Mouse (Mus musculus): ENCODE results near the gene Cr2. TPM values are rescaled to one million over a fixed set of nuclear protein-coding genes. Genes with fewer than 3 reads are reported as not detected.

The Cr2 gene
- polyA plus RNA-seq, 1 experiment from 2014 or later, result 2.9 TPM

DNA sequence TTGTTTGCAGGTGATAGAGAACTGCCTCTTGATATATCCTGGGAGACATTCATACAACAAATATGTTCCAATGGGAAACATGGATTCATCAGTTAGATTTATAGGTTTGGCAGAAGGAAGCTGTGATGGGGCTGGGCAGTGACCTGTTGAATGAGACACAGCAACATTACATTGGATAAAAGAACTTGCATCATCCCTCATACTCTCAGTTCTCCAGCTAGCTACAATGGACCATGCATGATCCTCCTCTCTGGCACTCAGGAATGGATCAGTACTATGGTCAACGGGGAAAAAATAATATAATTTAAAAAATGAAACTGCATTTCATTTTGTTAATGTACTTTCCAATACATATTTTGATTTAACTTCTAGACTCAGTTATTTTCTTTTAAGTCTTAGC lies 46.6 kb downstream of the Cr2 start:
- POLR2A ChIA-PET, result interaction anchor here (1.3 kb wide), 1 partner anchor 16 kb away, joined by 3 read pairs; no protein-coding TSS in a partner anchor
- peaks cover 4% of the 10 kb centered on the region for H3K27me3 ChIP-seq
- CTCF ChIA-PET, result interaction anchor here (1.1 kb wide), 1 partner anchor 9 kb away, joined by 3 read pairs; no protein-coding TSS in a partner anchor
- TF ChIP-seq CTCF (IDR thresholded peaks at IDR 0.05), result no peak
- no peak for DNase-seq (ENCODE audit: low read depth, low spot score)
- no peak for ATAC-seq
- in situ Hi-C loops (cut with MboI; ENCODE audit: low pct_unique_long_range_greater_than_20kb), result loop anchor here (5.0 kb wide), 1 partner anchor 42 kb away; no protein-coding TSS in a partner anchor

DNA sequence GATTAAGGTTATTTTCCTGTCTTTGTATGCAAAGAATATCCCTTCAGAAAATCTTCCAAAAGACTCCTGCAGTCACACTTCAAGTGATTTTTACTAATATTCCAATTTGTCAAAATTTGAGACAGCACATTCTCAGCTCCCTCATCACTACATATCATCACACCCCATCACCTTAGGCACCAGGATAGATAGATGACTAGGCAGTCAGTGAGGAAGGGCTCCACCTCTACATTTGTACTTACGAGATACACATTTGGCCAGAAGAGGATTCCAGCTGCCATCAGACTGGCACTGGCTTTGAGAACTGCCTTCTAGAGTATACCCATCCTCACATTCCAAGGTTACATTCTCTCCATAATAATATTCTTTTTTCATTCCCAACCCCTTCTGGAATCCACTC lies 62.1 kb downstream of the Cr2 start:
- TF ChIP-seq CTCF (IDR thresholded peaks at IDR 0.05), result no peak
- ATAC-seq, result no peak
- CTCF ChIA-PET, result no interaction called here
- no peaks in the 10 kb centered on the region for H3K27me3 ChIP-seq
- DNase-seq (ENCODE audit: low read depth, low spot score), result no peak
- in situ Hi-C loops (cut with MboI; ENCODE audit: low pct_unique_long_range_greater_than_20kb), result no loop called here
- POLR2A ChIA-PET, result interaction anchor here (1.3 kb wide), 1 partner anchor 16 kb away, joined by 3 read pairs; no protein-coding TSS in a partner anchor

DNA sequence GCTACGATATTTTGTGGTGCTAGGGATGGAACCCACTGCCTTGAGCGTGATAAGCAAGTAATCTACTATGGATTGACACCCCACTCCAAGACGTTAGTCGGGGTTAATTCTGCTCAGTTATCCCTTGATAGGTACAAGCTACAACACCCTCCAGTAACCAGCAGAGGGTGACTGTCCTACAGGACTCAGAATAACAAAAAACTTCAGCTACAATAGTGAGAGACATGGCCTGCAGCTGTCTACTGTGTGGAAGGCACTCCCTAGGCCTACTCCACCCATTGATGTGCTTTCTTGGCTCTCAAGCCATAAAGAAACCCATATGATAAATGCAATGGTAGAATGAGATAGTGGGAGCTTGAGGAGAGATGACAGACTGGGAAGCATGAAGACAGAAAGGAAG lies 62.9 kb downstream of the Cr2 start:
- ChIA-PET CTCF (no interaction called here), POLR2A (interaction anchor here (1.3 kb wide), 1 partner anchor 17 kb away, joined by 3 read pairs; no protein-coding TSS in a partner anchor)
- no peak for TF ChIP-seq CTCF (IDR thresholded peaks at IDR 0.05)
- ATAC-seq, result no peak
- no peak for DNase-seq (ENCODE audit: low read depth, low spot score)
- H3K27me3 ChIP-seq, result no peaks in the 10 kb centered on the region
- in situ Hi-C loops (cut with MboI; ENCODE audit: low pct_unique_long_range_greater_than_20kb), result no loop called here

DNA sequence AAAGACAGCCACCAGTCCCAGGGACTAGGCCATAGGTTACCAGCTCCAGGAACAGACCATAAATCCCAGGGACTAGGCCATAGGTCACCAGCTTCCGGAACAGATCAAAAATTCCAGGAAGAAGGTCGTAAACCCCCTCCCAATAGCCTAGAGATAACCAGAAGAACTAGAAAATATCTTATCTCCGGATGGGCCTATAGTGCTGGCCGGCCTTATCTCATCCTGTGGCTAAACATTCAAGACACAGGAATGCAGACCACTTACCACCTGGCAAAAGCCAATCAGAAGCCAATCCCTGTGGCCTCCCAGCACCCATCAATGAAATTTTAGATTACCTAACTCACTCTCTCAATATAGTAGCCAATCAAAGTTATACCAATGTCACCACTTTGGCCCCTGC lies 75.8 kb downstream of the Cr2 start:
- CTCF ChIA-PET, result no interaction called here
- POLR2A ChIA-PET, result no interaction called here
- TF ChIP-seq CTCF (IDR thresholded peaks at IDR 0.05), result no peak
- in situ Hi-C loops (cut with MboI; ENCODE audit: low pct_unique_long_range_greater_than_20kb), result no loop called here
- H3K27me3 ChIP-seq, result no peaks in the 10 kb centered on the region
- DNase-seq (ENCODE audit: low read depth, low spot score), result no peak
- no peak for ATAC-seq

DNA sequence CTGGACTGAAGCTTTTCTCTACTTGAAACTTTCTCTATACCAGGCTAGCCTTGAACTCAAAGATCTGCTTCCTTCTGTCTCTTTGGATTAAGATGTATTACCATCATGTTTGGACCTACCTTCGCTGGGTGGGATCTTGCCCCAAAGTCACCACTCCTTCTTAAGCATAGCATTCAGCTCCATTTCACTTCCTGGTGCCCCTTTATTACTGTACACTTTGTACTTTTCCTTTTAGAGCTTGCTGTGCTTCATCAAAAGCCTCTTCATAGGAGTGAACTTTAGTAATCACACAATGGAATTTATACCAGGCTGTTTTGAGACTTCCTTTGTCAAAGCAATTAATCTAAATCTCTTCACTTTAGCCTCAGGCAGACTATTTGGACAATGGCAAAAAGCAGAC lies 78.5 kb downstream of the Cr2 start:
- no peaks in the 10 kb centered on the region for H3K27me3 ChIP-seq
- no peak for TF ChIP-seq CTCF (IDR thresholded peaks at IDR 0.05)
- POLR2A ChIA-PET, result no interaction called here
- CTCF ChIA-PET, result interaction anchor here (0.9 kb wide), 1 partner anchor 12 kb away, joined by 3 read pairs; no protein-coding TSS in a partner anchor
- DNase-seq (ENCODE audit: low read depth, low spot score) (no peak), ATAC-seq (no peak)
- in situ Hi-C loops (cut with MboI; ENCODE audit: low pct_unique_long_range_greater_than_20kb), result no loop called here

DNA sequence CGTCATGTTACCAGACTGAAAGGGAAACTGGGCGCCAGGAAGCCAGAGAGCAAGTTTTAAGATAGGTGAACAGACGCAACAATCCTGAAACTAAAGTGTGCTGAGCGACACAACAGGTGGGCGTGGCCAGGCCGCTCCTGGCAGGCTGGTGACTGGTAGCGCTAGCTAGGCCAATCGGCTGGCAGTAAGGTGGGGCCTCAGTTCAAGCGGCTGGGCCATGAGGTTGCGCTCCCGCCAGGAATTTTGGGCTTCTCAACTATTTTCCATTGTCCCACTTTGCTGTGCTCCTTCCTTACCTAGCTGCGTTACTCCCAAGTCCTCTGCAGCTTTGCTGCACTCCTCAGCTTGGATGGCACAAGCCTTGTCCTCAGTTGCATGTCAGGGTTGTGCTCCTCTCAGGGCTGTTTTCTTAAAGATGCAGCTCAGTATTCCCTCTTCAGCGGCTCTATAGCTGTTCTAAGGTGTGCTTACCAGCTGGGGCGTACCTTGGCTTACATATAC lies 84.2 kb downstream of the Cr2 start, which contains the start of gene Cd46:
TSS of gene Cd46 (minus strand) at position 30 of the 501 bp plus-strand sequence.
- POLR2A ChIA-PET, result interaction anchor here (0.8 to 1.5 kb wide), 3 partner anchors 12 to 115 kb away, joined by 3 to 4 read pairs (median 3); partner anchors contain the start of gene Cr1l
- CTCF ChIA-PET, result interaction anchor here (1.2 kb wide), 1 partner anchor 52 kb away, joined by 3 read pairs; no protein-coding TSS in a partner anchor
- no peaks in the 10 kb centered on the region for H3K27me3 ChIP-seq
- in situ Hi-C loops (cut with MboI; ENCODE audit: low pct_unique_long_range_greater_than_20kb), result no loop called here
- peak; percentile 100 for ATAC-seq
- TF ChIP-seq CTCF (IDR thresholded peaks at IDR 0.05), result no peak
- no peak for DNase-seq (ENCODE audit: low read depth, low spot score)

DNA sequence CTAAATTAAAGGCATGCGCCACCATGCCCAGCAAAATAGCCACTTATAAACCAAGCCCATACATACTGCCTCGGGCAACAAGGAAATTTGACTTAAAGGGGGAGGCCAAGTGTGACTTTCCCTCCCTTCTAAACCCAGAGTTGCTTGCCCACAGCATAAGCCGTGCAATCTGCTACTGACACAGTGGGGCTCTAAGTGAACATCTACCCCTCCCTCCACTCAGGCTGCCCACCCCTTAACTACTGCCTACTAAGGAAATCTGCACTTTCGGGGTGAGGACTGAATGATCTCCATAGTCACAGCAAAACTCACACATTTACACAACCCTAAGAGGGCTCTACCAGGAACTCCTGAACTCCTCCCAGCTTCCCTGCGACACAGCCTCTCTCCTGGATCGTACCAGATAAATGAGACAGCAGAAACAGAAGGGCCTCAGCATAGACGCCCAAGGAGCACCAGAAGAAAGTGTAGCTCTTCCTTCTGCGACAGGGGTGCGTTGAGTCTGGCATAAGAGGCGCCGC lies 84.8 kb downstream of the Cr2 start:
- no peaks in the 10 kb centered on the region for H3K27me3 ChIP-seq
- TF ChIP-seq CTCF (IDR thresholded peaks at IDR 0.05), result no peak
- in situ Hi-C loops (cut with MboI; ENCODE audit: low pct_unique_long_range_greater_than_20kb), result no loop called here
- CTCF ChIA-PET, result interaction anchor here (0.5 to 1.2 kb wide), 2 partner anchors 20 to 51 kb away, joined by 3 read pairs; no protein-coding TSS in a partner anchor
- ATAC-seq (peak; percentile 85), DNase-seq (ENCODE audit: low read depth, low spot score) (no peak)
- POLR2A ChIA-PET, result interaction anchor here (0.8 to 1.2 kb wide), 2 partner anchors 40 to 114 kb away, joined by 3 read pairs; partner anchors contain the start of gene Cr1l

Other genes starting within 250 kb of the Cr2 start
- 0.05 TPM for gene Cd34, start 237.9 kb downstream of the Cr2 start, polyA plus RNA-seq (2021)
- 0.35 TPM for gene Cd46, start 84.5 kb downstream of the Cr2 start, polyA plus RNA-seq (2021)
- 31.4 TPM for gene Cr1l, start 45.1 kb downstream of the Cr2 start, polyA plus RNA-seq (2021)